Mouse (Mus musculus): Measurements from ENCODE around the gene Wasl.

- no peak for TF ChIP-seq CTCF (IDR thresholded peaks at IDR 0.05; ENCODE audit: insufficient read depth, low read depth, low read length)
- TF ChIP-seq POLR2A (IDR thresholded peaks at IDR 0.05; ENCODE audit: insufficient read depth, low read depth, low read length): no peak
Measured at GRCm38 (mm10) chr6:24613346-24613745, 51.5 kb downstream of the Wasl start.
